Mouse (Mus musculus) liver, embryonic 13.5 days (tissue): ENCODE data around the gene Lamtor1. TPM values are rescaled to one million over a fixed set of nuclear protein-coding genes. Genes with fewer than 3 reads are reported as not detected.
"Not testable (repeated sequence)": the region's sequence is repeated elsewhere in the genome, so short reads cannot be mapped to it uniquely, and the experiment has no call there.

Experiments used
- ATAC-seq: fragments of 200-750 bp; cut with Nextera tagmentation; 2 replicates; pipeline ENCODE4 v1.8.0; 2017; ENCODE audit warnings: low read depth, mild to moderate bottlenecking, moderate number of reproducible peaks, moderate library complexity
- DNase-seq: peaks from one replicate; pipeline ENCODE4 v3.0.0; 2022
- H3K27ac ChIP-seq: fragments of 300-500 bp; sonication (generic); 2 replicates; pipeline ENCODE4 v1.5.1; 2015; ENCODE audit warnings: moderate library complexity, mild to moderate bottlenecking, inconsistent platforms
- H3K27me3 ChIP-seq: fragments of 300-500 bp; sonication (generic); 2 replicates; pipeline ENCODE4 v1.6.1; 2015; ENCODE audit warnings: mild to moderate bottlenecking, inconsistent platforms
- H3K36me3 ChIP-seq: fragments of 300-500 bp; sonication (generic); 2 replicates; pipeline ENCODE4 v1.6.1; 2015; ENCODE audit warnings: mild to moderate bottlenecking, inconsistent platforms
- H3K4me1 ChIP-seq: fragments of 300-500 bp; sonication (generic); replicated peaks from 2 replicates; pipeline ENCODE4 v1.6.1; 2015; ENCODE audit warnings: inconsistent platforms
- H3K4me2 ChIP-seq: fragments of 300-500 bp; sonication (generic); 2 replicates; pipeline ENCODE4 v1.6.1; 2015; ENCODE audit warnings: inconsistent platforms, mild to moderate bottlenecking, moderate library complexity
- H3K4me3 ChIP-seq: fragments of 300-500 bp; sonication (generic); replicated peaks from 2 replicates; pipeline ENCODE4 v1.5.1; 2015; ENCODE audit warnings: mild to moderate bottlenecking, inconsistent platforms
- H3K9ac ChIP-seq: fragments of 300-500 bp; sonication (generic); 2 replicates; pipeline ENCODE4 v1.6.1; 2015; ENCODE audit warnings: mild to moderate bottlenecking, inconsistent platforms
- H3K9me3 ChIP-seq: fragments of 300-500 bp; sonication (generic); replicated peaks from 2 replicates; pipeline ENCODE4 v1.6.1; 2016; ENCODE audit warnings: inconsistent platforms
- WGBS: fragments of 180-500 bp; shearing (Covaris S2); methylation state at CpG from one replicate; pipeline ENCODE4 v1.1.7; 2015; ENCODE audit not compliant: insufficient replicate concordance; 5-methylcytosine and 5-hydroxymethylcytosine counted together
- polyA plus RNA-seq: library from polyadenylated mRNA; unstranded; fragments of >200 nt; fragmentation: Nextera tagmentation; extraction: Ambion mirVana; gene quantifications from 2 replicates; pipeline ENCODE4 v1.2.1, GENCODE M21; 2015

Gene Lamtor1
- polyA plus RNA-seq, 1 experiment from 2014 or later: 76.5 TPM

DNA sequence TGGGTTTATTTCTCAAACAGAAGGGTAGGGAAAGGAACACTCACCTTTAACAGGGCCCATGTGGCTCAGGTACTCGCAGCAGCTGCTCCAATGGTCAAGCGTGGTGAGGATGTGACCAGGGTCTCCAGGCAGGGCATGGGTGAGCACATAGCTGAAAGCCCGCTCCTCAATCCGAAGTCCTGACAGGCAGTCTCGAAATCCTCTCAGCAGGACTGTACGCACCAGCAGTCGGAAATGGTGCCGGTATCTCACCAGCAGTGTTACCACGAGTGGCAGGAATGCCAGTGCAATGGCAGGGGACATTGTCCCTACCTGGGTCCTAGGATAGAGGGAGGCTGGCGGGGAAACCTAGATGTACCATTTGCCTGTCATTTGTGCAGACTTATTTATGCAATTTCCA, 3.7 kb upstream of the Lamtor1 start:
- Histone ChIP-seq H3K36me3 (peaks cover 41% of the 10 kb centered on the region), H3K27me3 (no peaks in the 10 kb centered on the region), H3K4me3 (no peak overlapping the region), H3K4me2 (no peak overlapping the region), H3K9ac (no peak overlapping the region), H3K27ac (no peak overlapping the region), H3K4me1 (peaks cover 25% of the 10 kb centered on the region), H3K9me3 (no peaks in the 10 kb centered on the region)
- 83% methylated on average over 10 of the region's 10 CpGs for WGBS
- ATAC-seq (no peak), DNase-seq (no peak)

DNA sequence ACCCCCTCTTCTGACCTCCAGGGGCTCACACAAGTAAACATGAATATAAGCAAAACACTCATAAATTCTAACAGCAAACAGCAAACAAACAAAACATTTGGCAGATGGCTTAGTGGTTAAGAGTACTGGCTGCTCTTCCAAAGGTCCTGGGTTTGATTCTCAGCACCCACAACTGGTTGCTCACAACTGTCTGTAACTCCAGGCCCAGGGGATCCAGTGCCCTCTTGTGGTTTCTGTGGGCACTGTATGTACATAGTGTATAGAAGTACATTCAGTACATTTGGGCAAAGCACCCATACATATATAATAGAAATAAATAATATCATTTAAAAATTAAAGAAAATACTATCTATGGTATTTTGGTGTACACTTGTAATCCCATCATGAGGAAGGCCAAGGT, 2.9 kb upstream of the Lamtor1 start:
- Histone ChIP-seq H3K27ac (no peak overlapping the region), H3K4me2 (no peak overlapping the region), H3K27me3 (no peaks in the 10 kb centered on the region), H3K9me3 (no peaks in the 10 kb centered on the region), H3K36me3 (peaks cover 41% of the 10 kb centered on the region), H3K9ac (no peak overlapping the region), H3K4me1 (peaks cover 26% of the 10 kb centered on the region), H3K4me3 (no peak overlapping the region)
- ATAC-seq (no peak), DNase-seq (no peak)

DNA sequence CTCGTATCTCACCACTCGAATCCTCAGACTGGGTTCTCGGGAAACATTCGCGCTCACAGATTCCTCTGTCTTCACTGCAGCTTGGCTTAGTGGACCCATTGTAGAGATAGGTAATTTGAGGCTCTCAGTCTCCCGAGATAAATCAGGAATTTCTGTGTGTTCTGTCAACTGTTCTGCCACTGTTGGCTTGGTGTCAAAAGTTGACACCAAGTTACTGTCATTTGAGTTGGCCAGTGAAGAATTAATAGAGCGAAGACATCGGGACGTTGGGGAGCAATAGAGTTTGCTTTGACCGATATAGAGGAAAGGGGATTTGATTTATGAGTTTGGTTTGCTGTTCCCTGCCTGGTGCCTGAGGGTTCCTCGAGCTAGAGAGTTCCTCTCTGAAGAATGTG, 580 bp downstream of the Lamtor1 start, which contains the start of gene Tomt:
Gene Tomt (minus strand): TSS at position 73 of the 395 bp plus-strand sequence.
- Histone ChIP-seq H3K9ac (peak within 1 kb of the TSS; percentile 91), H3K27ac (peak within 1 kb of the TSS; percentile 94), H3K4me1 (peaks cover 44% of the 10 kb centered on the region), H3K9me3 (no peaks in the 10 kb centered on the region), H3K4me2 (peak within 1 kb of the TSS; percentile 84), H3K27me3 (no peaks in the 10 kb centered on the region), H3K36me3 (peaks cover 34% of the 10 kb centered on the region), H3K4me3 (peak within 1 kb of the TSS; percentile 83)
- ATAC-seq (no peak), DNase-seq (no peak)
- WGBS: 6% methylated on average over 11 of the region's 11 CpGs

DNA sequence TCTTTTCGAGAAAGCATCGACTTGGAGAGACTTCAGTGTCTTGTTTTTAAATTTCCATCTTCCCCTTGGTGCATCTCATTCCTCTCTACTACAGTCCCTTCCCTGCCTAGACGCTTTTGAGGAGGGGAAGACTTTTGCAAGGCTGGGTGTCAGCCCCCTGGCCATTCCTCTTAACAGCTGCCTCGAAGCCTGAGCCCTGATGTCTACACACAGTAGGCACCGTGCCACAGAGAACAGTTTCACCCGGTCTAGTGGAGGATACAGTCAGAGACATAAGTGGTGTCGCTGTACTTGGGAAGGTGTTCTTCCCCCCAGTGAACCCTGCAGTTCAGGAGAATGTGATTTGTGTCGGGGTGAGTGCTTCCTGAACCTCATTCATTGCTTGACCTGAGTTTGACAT, 992 bp downstream of the Lamtor1 start:
- ATAC-seq: no peak
- Histone ChIP-seq H3K27me3 (no peaks in the 10 kb centered on the region), H3K4me1 (peaks cover 44% of the 10 kb centered on the region), H3K9me3 (no peaks in the 10 kb centered on the region), H3K27ac (peak overlapping the region; percentile 94), H3K9ac (peak overlapping the region; percentile 91), H3K4me3 (peak overlapping the region; percentile 83), H3K36me3 (peaks cover 36% of the 10 kb centered on the region), H3K4me2 (peak overlapping the region; percentile 82)
- no peak for DNase-seq
- WGBS: 34% methylated on average over 8 of the region's 8 CpGs

DNA sequence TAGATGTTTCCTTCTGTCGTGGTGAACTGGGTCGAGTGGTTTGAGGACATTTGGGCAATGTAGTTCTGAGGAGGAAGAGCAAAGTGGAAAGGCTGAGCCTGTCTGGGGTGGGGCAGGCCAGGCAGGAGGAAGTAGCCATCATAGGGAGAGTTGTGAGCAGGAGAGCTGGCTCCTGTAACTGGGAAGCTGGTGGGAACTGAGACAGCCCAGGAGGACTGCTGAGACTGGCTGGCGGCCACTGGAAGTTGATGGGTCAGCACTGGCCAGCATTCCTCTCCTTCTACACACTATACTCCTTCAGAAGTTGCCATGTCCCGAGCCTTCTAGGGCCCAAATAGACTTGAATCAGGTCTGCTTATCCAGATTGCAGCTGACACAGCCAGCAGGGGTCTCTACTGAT, 2.7 kb downstream of the Lamtor1 start:
- Histone ChIP-seq H3K27me3 (no peaks in the 10 kb centered on the region), H3K9ac (peak overlapping the region; percentile 35), H3K4me1 (peaks cover 44% of the 10 kb centered on the region), H3K9me3 (no peaks in the 10 kb centered on the region), H3K27ac (peak overlapping the region; percentile 2; the same call in 1 of the 2 replicates), H3K36me3 (peaks cover 42% of the 10 kb centered on the region), H3K4me2 (peak overlapping the region; percentile 82), H3K4me3 (no peak overlapping the region)
- ATAC-seq (no peak), DNase-seq (no peak)
- 33% methylated on average over 4 of the region's 4 CpGs for WGBS

DNA sequence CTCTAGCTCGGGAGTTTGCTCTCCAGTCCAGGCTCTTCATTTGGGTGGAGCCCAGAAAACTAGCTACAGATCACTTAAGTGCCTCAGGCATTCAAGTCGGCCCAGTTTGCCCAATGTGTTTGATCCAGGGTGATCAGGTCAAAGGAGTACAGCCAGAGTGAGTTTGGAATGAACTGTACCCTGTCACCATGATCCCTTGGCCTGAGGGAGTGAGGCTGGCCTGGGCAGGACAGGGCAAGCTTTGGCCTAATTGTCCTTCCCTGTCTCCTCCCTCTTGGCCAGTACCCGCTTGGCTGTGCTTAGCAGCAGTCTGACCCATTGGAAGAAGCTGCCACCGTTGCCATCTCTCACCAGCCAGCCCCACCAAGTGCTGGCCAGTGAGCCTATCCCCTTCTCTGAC, 4.4 kb downstream of the Lamtor1 start:
- Histone ChIP-seq H3K36me3 (peaks cover 59% of the 10 kb centered on the region), H3K27me3 (no peaks in the 10 kb centered on the region), H3K4me1 (peaks cover 39% of the 10 kb centered on the region), H3K4me3 (no peak overlapping the region), H3K27ac (no peak overlapping the region), H3K4me2 (no peak overlapping the region), H3K9me3 (no peaks in the 10 kb centered on the region), H3K9ac (no peak overlapping the region)
- DNase-seq (no peak), ATAC-seq (no peak)
- 79% methylated on average over 4 of the region's 4 CpGs for WGBS

DNA sequence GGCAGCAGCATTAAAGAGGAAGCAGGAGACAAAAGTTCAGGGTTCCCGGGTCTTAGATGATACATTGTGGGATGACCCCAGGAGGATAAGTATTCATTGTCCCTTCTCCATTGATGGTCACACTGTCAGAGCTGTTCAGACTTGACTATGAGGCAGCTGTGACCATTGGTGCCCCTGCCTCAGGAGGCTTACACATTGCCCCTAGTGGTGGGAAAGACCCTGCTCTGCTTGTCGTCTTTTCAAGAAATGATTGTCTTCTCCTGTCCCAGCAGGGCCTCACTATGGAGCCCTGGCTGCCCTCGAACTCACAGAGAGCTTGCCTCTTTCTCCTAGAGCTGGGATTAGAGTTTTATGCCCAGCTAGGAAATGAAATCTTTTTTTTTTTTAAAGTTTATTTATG, 6.3 kb downstream of the Lamtor1 start:
- DNase-seq (no peak), ATAC-seq (no peak)
- H3K9me3 ChIP-seq: no peaks in the 10 kb centered on the region
- H3K36me3 ChIP-seq: peaks cover 59% of the 10 kb centered on the region
- no peak overlapping the region for H3K4me2 ChIP-seq
- H3K27ac ChIP-seq: no peak overlapping the region
- H3K9ac ChIP-seq: no peak overlapping the region
- peaks cover 28% of the 10 kb centered on the region for H3K4me1 ChIP-seq
- no peaks in the 10 kb centered on the region for H3K27me3 ChIP-seq
- 65% methylated on average over 3 of the region's 3 CpGs for WGBS
- H3K4me3 ChIP-seq: no peak overlapping the region

DNA sequence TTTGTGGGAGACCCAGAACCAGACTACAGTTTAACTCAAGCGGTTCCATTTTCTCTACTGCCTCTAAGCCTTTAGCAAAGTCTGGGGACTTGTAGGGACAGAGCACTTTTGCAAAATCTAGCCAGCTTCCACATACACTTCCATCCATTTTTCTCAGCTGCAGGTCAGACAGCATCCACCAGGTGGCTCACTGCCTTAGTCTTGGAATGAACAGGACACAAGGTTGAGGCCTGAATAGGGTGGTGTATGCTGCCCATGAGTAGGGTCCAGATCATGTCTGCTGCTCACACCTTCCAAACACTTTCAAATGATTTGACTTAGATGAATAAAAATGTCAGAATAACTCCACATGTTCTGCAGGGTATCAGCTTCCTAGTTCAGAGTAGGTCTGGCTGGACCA, 12.4 kb downstream of the Lamtor1 start:
- H3K27me3 ChIP-seq: no peaks in the 10 kb centered on the region
- no peaks in the 10 kb centered on the region for H3K4me1 ChIP-seq
- peak; percentile 39; the same call in 1 of the 2 replicates for ATAC-seq
- no peak overlapping the region for H3K4me2 ChIP-seq
- H3K9ac ChIP-seq: no peak overlapping the region
- peak; percentile 43 for DNase-seq
- no peak overlapping the region for H3K27ac ChIP-seq
- H3K36me3 ChIP-seq: peaks cover 19% of the 10 kb centered on the region
- H3K9me3 ChIP-seq: no peaks in the 10 kb centered on the region
- 22% methylated on average over 1 of the region's 1 CpGs for WGBS
- H3K4me3 ChIP-seq: no peak overlapping the region

DNA sequence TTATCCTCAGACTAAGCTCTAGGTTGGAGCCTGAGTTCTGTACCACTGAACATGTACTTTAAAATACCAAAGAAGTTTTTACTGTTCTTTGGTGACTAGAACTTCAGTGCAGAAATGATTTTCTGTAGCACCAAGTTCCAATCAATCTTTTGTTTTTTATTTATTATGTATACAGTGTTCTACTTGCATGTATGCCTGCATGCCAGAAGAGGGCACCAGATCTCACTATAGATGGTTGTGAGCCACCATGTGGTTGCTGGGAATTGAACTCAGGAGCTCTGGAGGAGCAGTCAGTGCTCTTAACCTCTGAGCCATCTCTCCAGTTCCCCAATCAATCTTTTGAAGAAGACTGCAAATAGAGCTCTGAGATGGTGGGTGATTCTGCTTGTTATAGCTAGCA, 20.2 kb downstream of the Lamtor1 start:
- H3K27ac ChIP-seq, H3K4me3 ChIP-seq, H3K27me3 ChIP-seq, DNase-seq, H3K9me3 ChIP-seq, H3K4me1 ChIP-seq, H3K4me2 ChIP-seq, H3K9ac ChIP-seq, H3K36me3 ChIP-seq, ATAC-seq: not testable (repeated sequence)

DNA sequence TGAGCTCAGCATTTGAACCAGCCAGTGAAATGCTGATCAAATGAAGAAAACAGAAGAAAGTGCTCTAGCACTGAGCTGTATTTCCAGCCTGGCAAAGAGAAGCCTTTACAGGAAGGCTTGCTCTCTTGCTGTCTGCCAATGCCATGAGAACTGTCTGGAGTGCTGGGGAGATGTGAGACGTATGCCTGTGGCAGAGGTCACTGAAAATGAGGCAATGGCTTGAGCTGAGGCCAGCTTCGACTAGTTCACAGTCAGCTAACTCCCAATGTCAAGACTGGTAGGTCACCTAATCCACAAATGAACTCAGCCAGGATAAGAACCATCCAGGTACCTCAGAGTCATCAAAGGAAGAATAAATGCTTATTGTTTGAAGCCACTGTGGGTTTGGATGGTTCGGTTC, 22.4 kb downstream of the Lamtor1 start:
- Histone ChIP-seq H3K9me3 (no peaks in the 10 kb centered on the region), H3K9ac (no peak overlapping the region), H3K4me2 (no peak overlapping the region), H3K4me3 (no peak overlapping the region), H3K36me3 (no peaks in the 10 kb centered on the region), H3K27ac (no peak overlapping the region; the same call in 1 of the 2 replicates), H3K4me1 (peaks cover 20% of the 10 kb centered on the region), H3K27me3 (no peaks in the 10 kb centered on the region)
- ATAC-seq: no peak
- no peak for DNase-seq
- 73% methylated on average over 3 of the region's 3 CpGs for WGBS

DNA sequence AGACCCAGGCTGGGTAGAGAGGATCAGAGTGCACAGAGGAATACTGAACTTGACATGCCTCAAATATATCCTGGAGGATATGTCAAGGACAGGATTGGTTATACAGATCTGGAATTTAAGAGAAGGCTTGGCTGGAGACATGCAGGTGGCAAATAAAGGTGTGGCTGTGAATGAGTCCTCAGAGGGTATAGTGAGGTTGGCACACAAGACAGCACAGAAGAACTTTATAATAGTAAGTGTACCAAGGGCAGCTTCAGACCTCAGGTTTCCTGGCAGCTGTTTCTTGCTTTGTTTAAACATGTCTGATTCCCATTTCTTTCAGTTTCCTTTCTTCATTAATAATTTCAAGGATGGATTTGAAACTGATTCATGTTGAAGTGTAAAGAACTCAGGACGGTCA, 26.8 kb downstream of the Lamtor1 start:
- Histone ChIP-seq H3K4me2 (peak overlapping the region; percentile 87), H3K27ac (no peak overlapping the region), H3K9me3 (no peaks in the 10 kb centered on the region), H3K27me3 (no peaks in the 10 kb centered on the region), H3K36me3 (peaks cover 10% of the 10 kb centered on the region; the same call in 1 of the 2 replicates), H3K4me1 (peaks cover 52% of the 10 kb centered on the region), H3K9ac (peak overlapping the region; percentile 80), H3K4me3 (peak overlapping the region; percentile 89)
- ATAC-seq (no peak), DNase-seq (no peak)
- WGBS: 78% methylated on average over 1 of the region's 1 CpGs

DNA sequence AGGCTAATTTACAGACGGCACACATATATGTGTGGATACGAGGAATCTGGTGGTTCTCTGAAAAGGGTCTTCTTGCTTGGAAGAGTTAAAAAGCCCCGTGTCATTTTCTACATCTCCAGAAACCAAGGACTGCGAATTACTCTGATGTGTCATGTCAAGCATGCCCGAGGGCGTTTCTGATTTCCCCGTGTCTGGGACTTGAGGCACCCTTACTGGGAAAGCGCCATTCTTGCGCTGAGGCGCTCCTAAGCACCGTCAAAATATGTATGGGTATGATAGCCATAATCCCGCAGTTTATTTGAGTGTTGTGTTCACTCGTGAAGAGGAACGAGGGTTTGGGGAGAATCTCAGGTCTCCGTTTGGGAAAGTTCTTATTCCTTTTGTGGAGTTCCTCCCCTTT, 27.6 kb downstream of the Lamtor1 start:
- H3K27me3 ChIP-seq: no peaks in the 10 kb centered on the region
- H3K9ac ChIP-seq: peak overlapping the region; percentile 80
- H3K4me2 ChIP-seq: peak overlapping the region; percentile 87
- WGBS: 2% methylated on average over 15 of the region's 15 CpGs
- peak; percentile 28 for DNase-seq
- H3K36me3 ChIP-seq: peaks cover 14% of the 10 kb centered on the region; the same call in 1 of the 2 replicates
- peaks cover 59% of the 10 kb centered on the region for H3K4me1 ChIP-seq
- H3K9me3 ChIP-seq: no peaks in the 10 kb centered on the region
- peak overlapping the region; percentile 94 for H3K27ac ChIP-seq
- ATAC-seq: peak; percentile 30; the same call in 1 of the 2 replicates
- H3K4me3 ChIP-seq: peak overlapping the region; percentile 89
